Mouse (Mus musculus): Measurements from ENCODE around the gene Tex22. TPM values are rescaled to one million over a fixed set of nuclear protein-coding genes. Genes with fewer than 3 reads are reported as not detected.
A peak's percentile ranks its signal among the peaks of the same experiment; 100 is the strongest.

The Tex22 gene
- total RNA-seq, 2 experiments from 2014 or later, result 0.42 to 0.45 TPM

DNA sequence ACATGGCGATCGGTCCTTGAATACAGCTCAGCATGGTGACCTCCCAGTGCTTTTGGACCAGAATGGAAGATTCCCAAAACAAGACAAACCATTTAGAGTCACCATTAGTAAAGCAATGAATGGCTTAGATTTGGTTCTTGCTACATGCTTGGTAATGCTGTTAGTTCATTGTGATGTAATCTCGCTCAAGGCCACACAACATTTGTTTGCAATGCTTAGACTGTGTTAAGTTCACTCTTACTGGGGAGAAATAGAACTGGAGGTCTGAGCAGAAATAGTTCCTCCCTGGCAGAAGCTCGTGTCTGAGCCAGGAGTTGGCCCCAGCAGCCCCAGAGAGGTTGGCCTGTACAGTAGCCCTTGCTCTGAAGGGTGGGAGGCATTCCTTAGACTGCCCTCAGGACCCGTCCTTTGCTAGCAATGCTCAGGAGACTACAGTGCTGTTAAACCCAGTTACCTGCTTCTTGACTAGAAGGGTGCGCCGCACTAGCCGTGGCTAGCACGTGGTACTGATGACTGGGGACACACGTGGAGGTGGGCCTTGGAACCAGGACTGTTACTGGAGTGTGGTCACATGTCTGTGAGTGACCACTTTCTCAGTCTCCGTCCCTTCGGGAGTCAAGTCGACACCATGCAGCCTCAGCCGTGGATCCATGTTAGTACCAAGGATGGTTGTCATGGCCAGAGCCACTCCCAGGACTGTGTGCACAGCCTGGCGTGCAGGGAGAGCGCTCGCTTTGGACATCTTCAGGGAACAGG is 34.4 kb downstream of the Tex22 start:
- intact Hi-C loops (cut with DNase I), result no loop called here
- no peak for DNase-seq (ENCODE audit: extremely low spot score in 1 of 2, low spot score in 2 of 2)
- Histone ChIP-seq H3K27ac (no peak overlapping the region), H3K4me3 (no peak overlapping the region)
- TF ChIP-seq CTCF (IDR thresholded peaks at IDR 0.05), result no peak

DNA sequence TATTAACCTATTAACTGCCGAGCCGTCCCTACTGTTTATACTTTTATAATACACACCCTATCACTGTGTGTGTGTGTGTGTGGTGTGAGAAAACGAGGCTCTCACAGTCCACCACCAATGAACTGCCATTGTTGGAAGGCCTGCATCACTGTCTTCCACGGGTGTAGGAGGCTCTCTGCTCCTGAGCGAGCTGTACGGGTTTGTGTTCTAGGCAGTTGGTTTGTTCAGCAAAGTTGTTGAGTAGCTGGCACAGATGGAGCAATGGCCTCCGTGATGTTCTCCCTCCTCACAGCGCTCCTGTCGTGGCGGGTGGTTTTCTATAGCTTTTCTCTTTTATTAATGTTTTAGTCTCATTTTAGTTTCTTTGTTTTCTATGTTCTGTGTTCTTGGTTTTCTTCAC is 35.5 kb downstream of the Tex22 start:
- no peak for DNase-seq (ENCODE audit: extremely low spot score in 1 of 2, low spot score in 2 of 2)
- no peak overlapping the region; the same call in 1 of the 2 replicates for H3K27ac ChIP-seq
- intact Hi-C loops (cut with DNase I), result no loop called here
- H3K4me3 ChIP-seq, result no peak overlapping the region
- TF ChIP-seq CTCF (IDR thresholded peaks at IDR 0.05), result no peak

DNA sequence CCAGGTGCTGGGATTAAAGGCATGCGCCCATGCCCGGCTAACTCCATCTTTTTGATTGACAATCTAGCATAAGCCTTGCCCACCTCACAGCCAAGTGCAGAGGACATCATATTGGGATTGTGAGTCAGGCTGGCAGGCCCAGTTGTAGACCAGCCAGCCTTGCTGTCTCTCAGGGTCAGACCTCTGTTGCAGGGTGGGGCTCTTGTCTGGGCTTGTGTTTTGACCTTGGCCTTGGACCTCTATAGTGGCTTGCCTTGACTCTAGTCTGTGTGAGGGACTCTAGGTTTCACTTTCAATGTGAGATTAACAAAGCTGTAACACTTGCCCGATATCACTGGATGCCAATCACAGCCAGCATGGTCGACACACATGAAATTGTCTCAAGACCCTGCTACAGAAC is 39.8 kb downstream of the Tex22 start:
- no peak for DNase-seq (ENCODE audit: extremely low spot score in 1 of 2, low spot score in 2 of 2)
- intact Hi-C loops (cut with DNase I), result no loop called here

DNA sequence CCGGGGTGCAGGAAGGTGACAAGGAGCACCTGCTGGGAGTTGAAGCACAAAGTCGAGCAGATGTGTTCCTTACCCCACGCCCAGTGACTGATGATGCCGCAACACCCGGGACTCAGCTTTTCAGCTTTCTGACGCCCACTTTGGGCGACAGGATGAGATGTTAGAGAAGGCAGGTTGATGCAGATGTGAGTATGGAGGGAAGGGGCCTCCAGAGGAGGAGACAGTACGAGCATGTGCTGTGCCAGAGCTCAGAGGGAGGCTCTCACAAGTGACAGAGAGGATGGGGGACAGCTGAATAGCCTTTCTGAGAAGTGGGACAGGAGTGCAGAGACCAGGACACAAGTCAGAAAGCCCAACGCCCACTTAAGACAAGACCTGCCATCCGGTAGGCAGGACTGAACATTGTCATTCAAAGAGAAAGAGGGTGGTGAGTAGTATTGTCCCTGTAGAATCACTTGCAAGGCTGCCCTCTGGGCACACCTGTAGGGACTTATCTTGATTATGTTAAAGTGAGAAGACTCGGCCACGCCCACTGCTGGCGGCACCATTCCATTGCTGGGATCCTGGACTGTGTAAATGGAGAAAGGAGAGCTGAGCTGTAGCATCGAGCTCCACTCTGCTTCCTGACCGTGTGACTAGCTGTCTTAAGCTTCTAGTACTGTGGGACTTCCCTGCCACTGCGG is 40.7 kb downstream of the Tex22 start:
- no peak for TF ChIP-seq CTCF (IDR thresholded peaks at IDR 0.05)
- DNase-seq (ENCODE audit: extremely low spot score in 1 of 2, low spot score in 2 of 2), result no peak
- intact Hi-C loops (cut with DNase I), result no loop called here
- H3K4me3 ChIP-seq, result no peak overlapping the region
- no peak overlapping the region for H3K27ac ChIP-seq

More for the DNA sequence above, 39.8 kb downstream of the Tex22 start:
- Histone ChIP-seq H3K4me3 (no peak overlapping the region), H3K27ac (no peak overlapping the region)
- no peak for TF ChIP-seq CTCF (IDR thresholded peaks at IDR 0.05)

DNA sequence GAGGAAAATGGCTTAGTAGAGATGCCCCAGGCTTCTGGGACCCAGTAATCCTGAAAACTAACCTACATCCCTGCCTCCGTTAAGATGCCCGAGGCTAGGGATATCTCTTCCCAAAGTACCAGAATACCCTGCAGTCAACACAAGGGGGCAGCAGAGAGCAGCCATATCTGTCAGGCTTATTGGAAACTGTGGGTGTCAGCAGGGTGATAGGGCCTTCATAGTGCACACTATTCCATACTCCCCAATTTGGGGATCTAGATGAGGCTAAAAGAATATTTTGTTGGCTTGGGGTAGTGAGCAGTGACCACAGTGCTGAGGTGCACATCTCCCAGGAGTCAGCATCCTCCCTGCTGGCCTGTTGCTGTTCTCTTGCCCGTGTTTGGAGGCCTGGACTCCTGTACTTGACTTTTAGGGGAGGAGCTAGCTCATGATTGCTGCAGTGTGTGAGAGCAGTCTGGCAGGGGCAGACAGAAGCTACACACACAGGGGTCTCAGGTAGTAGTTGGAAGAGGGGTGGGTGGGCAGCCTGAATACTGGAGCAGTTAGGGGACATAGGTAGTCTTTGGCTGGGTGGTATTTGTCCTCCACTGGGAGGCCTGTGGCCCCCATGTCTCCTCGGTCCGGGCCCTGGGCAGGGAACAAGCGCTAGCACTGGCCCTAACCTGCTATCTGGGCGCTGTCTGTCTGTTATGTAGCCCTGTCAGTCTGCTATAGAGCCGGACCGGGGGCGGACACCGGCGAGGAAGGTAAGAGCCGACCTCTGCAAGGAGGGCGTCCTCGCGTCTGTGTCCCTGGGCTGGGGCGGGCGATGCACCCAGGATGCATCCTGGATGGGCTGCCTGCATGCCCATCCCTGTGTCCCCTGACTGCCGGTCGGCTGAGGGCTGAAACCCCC is 45.5 kb downstream of the Tex22 start:
- intact Hi-C loops (cut with DNase I), result no loop called here
- peak; percentile 82 to 85 for DNase-seq (ENCODE audit: extremely low spot score in 1 of 2, low spot score in 2 of 2)
- TF ChIP-seq CTCF (IDR thresholded peaks at IDR 0.05), result peak; percentile 99
- H3K27ac ChIP-seq, result no peak overlapping the region
- H3K4me3 ChIP-seq, result no peak overlapping the region

DNA sequence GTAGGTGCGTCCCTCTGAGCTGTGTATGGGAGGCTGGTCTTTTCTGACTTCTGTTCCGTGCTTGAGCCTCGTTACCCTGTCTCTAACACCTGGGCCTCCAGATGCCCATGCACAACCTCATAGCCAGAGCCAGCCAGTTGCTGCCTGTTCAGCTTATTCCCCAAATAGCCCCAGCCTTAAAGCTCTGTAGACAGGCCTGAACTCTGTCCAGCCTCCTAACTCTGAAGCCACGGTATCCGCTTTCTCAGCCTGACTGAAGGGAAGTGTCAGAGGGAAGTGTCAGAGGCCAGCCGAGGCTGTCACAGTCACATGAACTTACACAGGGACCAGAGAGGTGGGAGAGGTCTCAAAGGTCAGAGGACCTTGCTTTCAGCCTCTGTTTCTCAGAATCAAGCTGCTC is 50.4 kb downstream of the Tex22 start:
- no peak for DNase-seq (ENCODE audit: extremely low spot score in 1 of 2, low spot score in 2 of 2)
- H3K4me3 ChIP-seq, result no peak overlapping the region
- intact Hi-C loops (cut with DNase I), result no loop called here
- TF ChIP-seq CTCF (IDR thresholded peaks at IDR 0.05), result no peak
- H3K27ac ChIP-seq, result no peak overlapping the region

DNA sequence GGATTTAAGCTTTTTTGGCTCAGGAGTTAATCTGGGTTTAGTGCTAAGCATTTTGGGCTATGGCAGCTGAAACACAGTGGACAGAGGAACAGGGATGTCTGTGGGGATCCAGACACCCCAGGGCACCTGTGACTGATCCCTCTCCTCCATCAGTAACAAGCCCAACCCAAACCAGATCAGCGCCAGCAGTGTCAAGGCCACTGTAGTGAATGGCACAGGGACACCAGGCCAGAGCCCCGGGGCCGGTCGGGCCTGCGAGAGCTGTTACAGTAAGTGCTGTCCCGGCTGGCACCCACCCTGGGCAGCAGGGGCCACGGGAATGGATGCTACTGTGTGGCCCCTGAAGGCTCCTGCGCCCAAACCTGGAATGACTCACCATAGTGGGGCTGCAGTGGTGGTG is 56.4 kb downstream of the Tex22 start:
- Histone ChIP-seq H3K27ac (no peak overlapping the region), H3K4me3 (no peak overlapping the region)
- DNase-seq (ENCODE audit: extremely low spot score in 1 of 2, low spot score in 2 of 2), result no peak
- TF ChIP-seq CTCF (IDR thresholded peaks at IDR 0.05), result no peak
- intact Hi-C loops (cut with DNase I), result no loop called here

DNA sequence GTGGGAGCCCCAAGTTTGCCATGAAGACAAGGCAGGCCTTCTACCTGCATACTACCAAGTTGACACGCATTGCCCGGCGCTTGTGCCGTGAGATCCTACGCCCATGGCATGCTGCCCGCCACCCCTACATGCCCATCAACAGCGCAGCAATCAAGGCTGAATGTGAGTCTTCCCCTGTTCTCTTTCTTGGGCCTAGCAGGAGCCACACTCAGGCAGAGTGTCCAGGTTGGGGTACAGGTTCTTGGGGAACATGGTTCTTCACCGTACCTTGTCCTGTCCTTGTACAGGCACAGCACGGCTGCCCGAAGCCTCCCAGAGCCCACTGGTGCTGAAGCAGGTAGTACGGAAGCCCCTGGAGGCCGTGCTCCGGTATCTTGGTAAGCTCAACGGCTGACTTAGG is 57.3 kb downstream of the Tex22 start:
- H3K4me3 ChIP-seq, result no peak overlapping the region
- no peak for DNase-seq (ENCODE audit: extremely low spot score in 1 of 2, low spot score in 2 of 2)
- no peak for TF ChIP-seq CTCF (IDR thresholded peaks at IDR 0.05)
- H3K27ac ChIP-seq, result no peak overlapping the region
- intact Hi-C loops (cut with DNase I), result no loop called here

DNA sequence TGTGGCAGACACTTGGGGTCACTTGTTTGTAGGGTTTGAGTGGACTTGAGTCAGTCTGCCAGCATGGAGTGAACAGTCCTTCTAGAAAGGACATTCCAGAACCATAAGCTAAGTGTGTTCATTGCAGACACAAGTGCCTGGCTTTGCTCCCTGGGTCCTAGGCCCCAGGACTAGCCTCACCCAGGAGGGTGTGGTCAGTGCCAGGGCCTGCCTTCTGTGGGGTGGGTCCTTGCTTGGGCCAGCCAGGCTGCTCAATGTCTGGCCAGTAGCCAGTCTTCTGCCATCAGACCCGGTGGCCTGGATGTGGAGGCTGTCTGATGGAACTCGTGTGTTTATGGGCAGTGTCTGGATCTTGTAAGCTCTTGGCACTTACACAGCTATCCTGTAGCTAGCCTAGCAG is 58.3 kb downstream of the Tex22 start:
- Histone ChIP-seq H3K27ac (peak overlapping the region; percentile 38; the same call in 1 of the 2 replicates), H3K4me3 (no peak overlapping the region)
- no peak for TF ChIP-seq CTCF (IDR thresholded peaks at IDR 0.05)
- no peak for DNase-seq (ENCODE audit: extremely low spot score in 1 of 2, low spot score in 2 of 2)
- intact Hi-C loops (cut with DNase I), result no loop called here

DNA sequence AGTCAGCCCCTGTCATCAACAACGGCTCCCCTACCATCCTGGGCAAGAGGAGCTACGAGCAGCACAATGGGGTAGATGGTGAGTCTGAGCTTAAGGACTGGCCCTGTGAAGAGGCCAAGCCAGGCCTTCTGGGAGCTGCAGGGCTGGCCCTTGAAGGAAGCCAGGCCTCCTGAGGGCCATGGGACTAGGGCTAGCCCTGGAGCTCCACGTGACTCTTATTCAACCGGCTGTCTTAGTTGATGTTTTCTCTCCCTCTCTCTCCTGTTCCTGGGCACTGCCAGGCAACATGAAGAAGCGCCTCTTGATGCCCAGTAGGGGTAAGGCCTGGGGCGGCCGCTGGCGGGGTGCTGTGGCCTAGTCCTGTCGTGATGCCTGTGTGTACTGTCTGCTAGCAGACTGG is 59.0 kb downstream of the Tex22 start:
- TF ChIP-seq CTCF (IDR thresholded peaks at IDR 0.05), result no peak
- Histone ChIP-seq H3K27ac (peak overlapping the region; percentile 12), H3K4me3 (no peak overlapping the region)
- no peak for DNase-seq (ENCODE audit: extremely low spot score in 1 of 2, low spot score in 2 of 2)
- intact Hi-C loops (cut with DNase I), result no loop called here

DNA sequence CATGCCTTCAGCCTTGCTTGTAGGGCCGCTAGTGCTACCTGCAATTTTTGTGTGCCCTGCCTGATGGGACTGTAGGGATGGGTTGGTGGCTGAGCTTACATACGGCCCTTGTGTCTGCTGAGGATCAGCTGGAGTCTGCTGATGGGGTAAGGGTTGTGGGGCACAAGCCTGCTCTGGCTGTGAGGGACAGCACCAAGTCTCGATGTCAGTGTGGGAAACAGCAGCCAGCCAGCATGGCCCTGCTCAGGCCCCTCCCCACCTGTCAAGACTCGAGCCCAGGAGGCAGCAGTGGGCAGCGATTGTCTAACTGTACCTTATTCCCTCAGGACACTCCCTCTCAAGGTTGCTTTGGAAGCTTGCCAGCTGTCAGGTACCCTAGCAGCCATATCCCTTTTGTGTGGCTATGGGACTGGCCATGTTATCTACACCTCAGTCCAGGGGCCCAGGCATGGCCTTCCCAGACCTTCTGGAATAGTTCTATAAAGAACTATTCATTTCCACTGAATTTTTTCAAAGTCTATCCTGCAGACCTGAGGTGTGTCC is 59.6 kb downstream of the Tex22 start:
- DNase-seq (ENCODE audit: extremely low spot score in 1 of 2, low spot score in 2 of 2), result no peak
- Histone ChIP-seq H3K4me3 (no peak overlapping the region), H3K27ac (peak overlapping the region; percentile 15; the same call in 1 of the 2 replicates)
- TF ChIP-seq CTCF (IDR thresholded peaks at IDR 0.05), result no peak
- intact Hi-C loops (cut with DNase I), result no loop called here

DNA sequence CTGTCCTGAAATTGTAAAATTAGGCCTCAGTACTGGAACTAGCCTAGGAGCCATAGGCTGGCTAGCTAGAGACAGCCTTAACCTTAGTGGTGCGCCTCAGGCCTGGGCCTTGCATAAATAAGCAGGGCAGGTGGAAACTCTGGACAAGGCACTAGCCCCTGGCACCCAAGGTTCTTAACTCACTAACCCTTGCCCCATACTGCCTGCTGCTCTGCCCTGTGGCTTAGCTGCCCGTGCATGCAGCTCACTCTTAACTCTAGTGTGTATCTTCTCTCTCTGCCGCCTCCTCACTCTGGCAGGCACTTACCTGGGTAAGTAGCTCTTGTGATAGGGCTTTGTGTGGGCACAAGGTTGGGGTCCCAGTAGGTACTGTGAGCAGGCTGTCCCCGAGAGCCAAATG is 60.2 kb downstream of the Tex22 start:
- Histone ChIP-seq H3K27ac (no peak overlapping the region), H3K4me3 (no peak overlapping the region)
- intact Hi-C loops (cut with DNase I), result no loop called here
- DNase-seq (ENCODE audit: extremely low spot score in 1 of 2, low spot score in 2 of 2), result no peak
- TF ChIP-seq CTCF (IDR thresholded peaks at IDR 0.05), result no peak
